Mouse (Mus musculus) forelimb bud, embryonic 11.5 days (tissue): Measurements from ENCODE around the gene Cyb5d2.
A peak's percentile ranks its signal among the peaks of the same experiment; 100 is the strongest.

Source experiments
- DNase-seq: peaks from one replicate; pipeline ENCODE4 v3.0.0-alpha.2; 2012; ENCODE audit warnings: low read depth, low spot score

The Cyb5d2 gene

DNA sequence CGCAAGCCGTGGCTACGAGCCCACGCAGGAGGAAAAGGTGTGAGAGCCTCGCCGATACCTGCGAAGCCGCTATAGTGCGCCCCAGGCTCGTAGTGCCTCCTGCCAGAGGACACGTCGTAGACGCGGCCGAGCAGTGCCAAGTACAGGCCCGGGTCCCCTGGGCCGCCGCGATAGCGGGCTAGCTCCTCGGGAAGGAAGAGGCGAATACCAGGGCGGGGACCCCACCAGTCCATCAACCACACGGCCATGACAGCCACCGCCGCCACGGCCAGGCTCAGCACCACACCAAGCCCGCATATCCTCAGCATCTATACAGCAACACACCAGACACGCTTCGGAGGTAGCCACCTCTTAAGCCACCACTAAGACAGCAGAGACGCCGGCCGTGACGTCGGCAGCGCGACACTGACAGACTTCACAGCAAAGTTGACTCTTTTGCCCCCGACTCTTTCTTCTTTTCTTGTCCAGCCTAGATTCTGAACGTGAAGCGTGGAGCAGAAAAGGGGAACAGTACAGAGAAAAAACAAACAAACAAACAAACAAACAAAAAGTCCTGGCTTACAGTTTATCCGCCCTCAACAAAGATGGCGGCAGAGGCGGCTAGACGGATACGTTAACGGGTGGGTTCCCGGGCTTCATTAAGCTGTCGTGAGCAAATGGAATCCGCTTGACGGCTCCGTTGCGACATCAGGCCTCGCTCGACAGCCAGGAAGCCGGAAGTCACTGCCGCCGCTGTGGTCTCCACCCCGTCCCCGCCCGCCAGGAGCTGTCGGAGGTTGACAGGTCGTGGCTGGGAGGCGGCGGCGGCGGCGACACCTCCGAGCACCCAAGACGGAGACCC is at the start of gene Cyb5d2, which contains the start of gene Zzef1:
Gene Cyb5d2 (minus strand): TSS at position 688 of the 841 bp plus-strand sequence.
Gene Zzef1 (plus strand): TSS at position 772 of the 841 bp plus-strand sequence.
- DNase-seq = peak; percentile 94

- DNase-seq = no peak
These were observed 49.6 kb upstream of the Cyb5d2 start for GRCm38 (mm10) chr11:72845526-72845925.

DNA sequence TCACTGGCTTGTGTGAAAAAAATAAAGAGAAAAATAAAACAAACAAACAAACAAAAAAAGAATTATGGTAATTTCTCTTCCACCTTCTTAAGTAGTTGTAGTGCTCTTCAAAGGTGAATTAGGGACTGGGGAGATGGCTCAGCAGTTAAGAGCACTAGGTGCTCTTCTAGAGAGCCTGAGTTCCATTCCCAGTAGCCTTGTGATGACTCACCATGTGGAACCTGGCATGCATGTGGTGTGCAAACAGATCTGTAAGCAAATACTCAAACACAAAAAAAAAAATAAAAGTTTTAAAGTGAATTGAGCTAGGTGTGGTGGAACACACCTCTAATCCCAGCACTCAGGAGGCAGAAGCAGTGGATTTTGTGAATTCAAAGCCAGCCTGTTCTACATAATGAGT is 47.6 kb upstream of the Cyb5d2 start:
- no peak for DNase-seq

DNA sequence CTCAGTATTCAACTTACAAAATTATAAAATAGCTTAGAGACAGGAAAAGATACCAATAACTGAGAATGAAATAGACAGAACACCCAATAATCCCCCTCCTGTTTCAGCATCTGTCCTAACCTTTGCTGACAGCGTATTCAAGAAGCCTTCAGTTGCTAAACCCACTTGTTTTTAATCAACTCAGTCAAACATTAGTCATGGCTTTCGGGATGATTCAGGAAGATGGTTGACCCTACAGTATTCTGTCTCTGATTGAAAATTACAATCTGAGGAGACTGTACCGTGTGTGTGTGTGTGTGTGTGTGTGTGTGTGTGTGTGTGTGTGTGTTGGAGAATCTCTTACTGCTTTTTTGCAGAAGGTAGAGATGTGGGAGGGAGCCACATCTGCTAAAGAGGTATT is 46.8 kb upstream of the Cyb5d2 start:
- DNase-seq = no peak

DNA sequence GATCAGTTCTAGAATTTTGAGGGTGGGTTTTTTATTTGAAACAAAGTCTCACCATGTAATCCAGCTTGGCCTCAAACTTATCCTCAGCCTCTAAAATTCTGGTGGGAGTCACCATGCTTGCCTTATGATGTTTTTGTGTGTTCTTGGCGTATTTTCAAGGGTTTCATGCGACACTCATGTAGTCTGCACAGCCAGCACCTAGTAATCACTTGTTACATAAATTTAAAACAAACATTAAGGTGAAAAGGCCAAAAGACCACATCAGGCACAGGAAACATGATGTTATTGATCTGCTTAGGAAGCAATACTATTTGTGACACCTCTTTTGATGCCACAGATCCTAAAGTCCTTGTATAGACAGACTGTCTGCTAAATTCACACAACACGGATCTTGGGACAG is 33.9 kb upstream of the Cyb5d2 start:
- DNase-seq = no peak

DNA sequence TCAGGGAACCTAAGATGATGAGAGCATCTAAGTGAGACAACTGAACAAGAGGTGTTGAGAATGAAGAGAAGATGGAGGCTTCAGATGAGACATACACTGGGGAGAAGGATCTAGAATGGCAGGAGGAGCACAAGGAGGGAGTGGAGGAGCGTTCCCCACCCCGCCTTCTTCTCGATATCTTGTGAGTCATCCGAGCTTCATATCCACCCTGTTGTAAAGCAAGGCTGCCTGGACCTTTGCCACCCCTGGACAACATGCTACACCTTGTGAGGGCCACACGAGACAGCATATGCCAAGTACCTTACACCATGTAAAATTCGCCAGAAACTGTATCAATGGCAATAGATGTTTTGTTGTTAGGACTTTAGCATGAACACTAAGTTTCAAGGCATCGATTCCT is 25.1 kb upstream of the Cyb5d2 start:
- no peak for DNase-seq

- no peak for DNase-seq
These were observed 22.1 kb upstream of the Cyb5d2 start for GRCm38 (mm10) chr11:72818067-72818466.

DNA sequence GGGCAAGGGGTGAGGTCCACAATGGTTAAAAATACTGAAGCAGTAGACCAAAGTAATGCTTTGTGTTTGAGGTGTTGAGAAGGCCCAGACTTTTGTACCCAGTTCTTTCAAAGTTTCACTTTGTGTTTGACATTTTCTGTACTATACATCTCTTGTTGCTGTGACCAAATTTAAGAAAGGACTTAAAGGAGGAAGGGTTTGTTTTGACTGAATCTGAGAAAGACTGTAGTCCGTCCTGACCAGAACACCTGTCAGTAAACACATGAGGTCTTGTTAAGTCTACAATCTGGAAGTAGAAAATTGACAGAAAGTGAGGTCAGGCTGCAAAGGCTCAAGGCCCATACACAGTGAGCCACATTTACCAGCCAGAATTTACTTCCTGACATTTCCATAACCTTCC is 20.9 kb upstream of the Cyb5d2 start:
- DNase-seq = no peak

DNA sequence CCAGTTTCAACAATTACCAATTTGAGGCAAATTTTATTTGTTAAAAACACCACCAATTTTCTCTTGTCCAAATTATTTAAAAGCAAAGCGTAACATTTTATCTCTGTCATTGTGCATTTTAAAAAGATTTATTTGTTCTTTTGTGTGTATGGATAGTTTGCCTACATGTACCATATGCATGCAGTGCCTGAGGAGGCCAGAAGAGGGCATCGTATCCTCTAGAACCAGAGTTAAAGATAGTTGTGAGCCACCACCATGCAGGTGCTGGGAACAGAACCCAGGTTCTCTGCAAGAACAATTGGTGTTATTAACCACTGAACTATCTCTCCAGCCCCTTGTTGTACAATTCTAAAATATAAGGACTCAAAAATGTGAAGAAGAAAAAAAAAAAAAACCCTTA is 18.2 kb upstream of the Cyb5d2 start:
- no peak for DNase-seq

GRCm38 (mm10) chr11:72813687-72814086 is 17.7 kb upstream of the Cyb5d2 start:
- no peak for DNase-seq

- no peak for DNase-seq
These were observed 12.1 kb upstream of the Cyb5d2 start for GRCm38 (mm10) chr11:72807992-72808391.

DNA sequence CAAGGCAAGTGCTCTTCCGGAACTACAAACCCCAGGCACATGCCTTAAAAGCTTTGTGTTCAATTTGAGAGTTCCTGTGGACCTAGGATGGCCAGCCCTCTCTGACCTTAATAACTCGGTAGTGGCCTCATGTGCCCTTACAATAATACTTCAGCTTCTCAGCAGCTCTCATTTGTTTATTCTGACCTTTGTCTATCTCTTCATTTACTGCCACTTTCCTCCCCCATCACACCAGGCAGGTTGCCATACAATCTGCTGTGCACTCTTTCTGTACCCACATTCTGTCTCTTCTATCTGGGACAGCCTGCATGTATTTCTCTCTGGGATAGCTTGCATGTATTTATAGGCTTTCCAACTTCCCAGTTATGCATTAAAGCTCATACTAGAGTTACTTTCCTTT is 10.6 kb upstream of the Cyb5d2 start:
- DNase-seq = no peak

GRCm38 (mm10) chr11:72805232-72805631 is 9.3 kb upstream of the Cyb5d2 start:
- DNase-seq = no peak

DNA sequence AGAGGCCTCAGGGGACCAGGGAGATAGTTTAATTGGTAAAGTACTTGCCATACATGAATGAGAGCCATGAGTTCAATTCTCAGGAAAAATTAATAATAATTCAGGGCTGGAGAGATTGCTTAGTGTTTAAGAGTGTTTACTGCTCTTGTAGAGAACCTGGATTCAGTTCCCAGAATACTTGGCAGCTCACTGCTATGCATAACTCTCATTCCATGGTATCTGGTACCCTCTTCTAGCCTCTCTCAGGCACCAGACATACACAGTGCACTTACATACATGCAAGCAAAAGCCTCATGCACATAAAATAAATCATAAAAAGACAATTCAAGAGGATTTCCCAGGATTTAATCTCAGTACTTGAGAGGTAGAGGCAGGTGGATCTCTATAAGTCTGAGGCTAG is 8.6 kb upstream of the Cyb5d2 start:
- DNase-seq = no peak

DNA sequence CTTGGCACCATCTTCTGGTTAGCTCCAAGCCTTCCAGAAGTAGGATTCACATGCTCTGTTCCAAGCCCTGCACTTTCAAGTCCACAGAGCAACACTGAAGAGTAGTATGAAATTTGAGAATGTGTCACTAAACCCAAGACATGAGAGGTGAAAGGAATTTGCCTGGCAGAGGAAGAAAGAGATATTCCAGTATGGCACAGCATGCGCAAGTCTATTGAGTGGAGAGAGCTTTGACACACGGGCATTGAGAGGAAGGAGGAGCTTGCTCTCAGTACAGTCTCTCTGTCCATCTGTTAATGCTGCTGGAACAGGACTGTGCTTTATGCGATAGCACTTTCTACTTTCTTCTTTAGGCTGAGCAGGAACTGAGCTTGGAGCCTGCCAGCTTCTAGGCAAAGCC is 7.1 kb upstream of the Cyb5d2 start:
- DNase-seq = no peak

DNA sequence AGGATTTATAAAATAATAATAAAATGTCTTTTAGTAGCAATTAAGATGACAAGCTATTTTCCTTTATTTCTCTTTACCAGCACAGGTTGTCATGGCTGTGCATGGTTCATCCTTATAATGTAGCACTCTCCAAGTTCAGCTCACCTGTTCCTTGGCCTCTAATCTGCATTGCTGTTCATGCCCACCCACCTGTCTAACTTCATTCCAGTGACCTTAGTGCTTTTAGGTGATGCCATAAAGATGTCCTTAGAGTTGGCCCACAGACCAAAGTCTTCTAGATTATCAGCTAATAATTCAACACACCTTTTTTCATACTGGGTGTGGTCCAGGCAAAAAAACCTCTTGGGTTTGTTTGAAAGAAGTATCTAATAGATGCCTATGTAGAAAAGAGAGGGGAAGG is 5.2 kb upstream of the Cyb5d2 start:
- DNase-seq = no peak

DNA sequence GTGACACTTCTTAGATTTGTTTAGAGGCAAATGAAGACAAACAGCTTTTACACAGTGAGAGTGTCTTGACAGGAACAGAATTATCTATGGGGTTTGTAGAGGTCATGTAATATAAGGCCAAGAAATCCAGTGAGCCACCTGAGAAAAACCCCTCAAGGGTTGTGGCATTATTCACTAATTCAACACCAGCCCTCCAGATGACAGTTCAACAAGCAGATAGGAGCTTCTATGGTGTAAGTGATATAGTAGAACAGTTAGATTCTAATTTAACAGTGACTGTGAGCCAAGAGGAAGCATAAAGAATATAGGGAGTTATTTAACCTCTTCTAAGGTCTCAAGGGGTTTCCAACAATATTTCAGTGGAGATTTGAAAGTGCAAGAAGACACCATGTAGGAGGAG is 2.2 kb upstream of the Cyb5d2 start:
- DNase-seq = no peak

DNA sequence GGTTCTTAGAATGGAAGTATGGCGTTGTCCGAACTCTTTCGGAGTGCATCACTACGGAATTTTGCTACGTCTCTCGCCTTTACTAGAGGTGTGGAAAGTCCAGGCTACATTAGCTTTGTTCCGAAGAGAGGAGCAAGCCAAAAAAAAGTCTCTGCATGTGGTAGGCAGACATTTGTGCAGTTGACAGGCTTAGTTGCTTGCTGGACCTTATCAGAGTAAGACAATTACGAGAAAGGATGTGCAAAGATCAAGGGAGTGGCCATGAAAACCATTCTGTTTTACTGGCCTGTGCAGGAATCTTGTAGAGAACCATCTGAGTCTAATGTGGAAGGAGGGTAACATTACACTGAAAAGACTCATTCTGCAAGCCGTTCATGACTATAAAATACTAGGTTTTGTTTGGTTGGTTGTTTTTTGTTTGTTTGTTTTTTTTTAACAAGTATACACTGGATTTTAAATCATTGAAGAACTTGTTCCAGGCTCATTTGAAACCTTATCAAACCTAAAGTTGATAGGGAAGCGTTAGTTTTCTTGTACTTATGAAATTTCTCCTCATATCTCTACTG is 914 bp upstream of the Cyb5d2 start:
- DNase-seq = no peak

DNA sequence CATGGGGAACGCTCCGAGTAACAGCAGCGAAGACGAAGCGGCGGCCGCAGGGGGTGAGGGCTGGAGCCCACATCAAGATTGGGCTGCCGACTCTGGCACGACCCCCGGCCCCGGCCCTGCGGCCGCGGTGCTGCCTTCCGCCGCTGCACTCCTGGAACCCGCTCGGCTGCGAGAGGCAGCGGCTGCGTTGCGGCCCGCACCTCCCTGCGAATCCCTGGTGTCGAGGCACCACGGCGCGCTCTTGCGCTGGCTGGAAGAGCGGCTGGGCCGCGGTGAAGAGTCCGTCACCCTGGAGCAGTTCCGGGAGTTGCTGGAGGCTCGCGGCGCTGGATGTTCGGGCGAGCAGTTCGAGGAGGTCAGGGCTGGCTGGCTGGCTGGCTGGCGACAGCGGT is 350 bp upstream of the Cyb5d2 start:
- no peak for DNase-seq

- DNase-seq = peak; percentile 38
These were observed 840 bp downstream of the Cyb5d2 start for GRCm38 (mm10) chr11:72795149-72795454.

GRCm38 (mm10) chr11:72792033-72792432 is 3.9 kb downstream of the Cyb5d2 start:
- no peak for DNase-seq

DNA sequence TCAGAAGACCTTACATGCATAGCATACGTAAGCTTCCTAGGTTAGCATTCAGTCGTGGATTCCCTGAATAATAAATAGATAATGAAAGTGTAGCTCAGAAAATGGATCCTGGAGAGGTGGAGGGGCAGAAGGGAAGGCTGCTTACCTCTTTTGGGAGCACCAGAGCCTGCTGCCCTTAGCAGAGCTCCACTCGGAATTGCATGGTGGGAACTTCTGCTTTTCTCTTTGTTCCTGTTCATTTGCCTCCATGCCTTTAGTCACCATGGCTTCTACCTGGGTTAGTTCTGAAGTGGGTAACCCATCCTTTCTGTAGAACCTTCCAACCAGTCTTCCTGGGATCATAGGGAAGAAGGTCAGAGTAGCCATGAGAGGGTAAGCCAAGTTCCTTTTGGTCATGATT is 13.4 kb downstream of the Cyb5d2 start:
- no peak for DNase-seq

DNA sequence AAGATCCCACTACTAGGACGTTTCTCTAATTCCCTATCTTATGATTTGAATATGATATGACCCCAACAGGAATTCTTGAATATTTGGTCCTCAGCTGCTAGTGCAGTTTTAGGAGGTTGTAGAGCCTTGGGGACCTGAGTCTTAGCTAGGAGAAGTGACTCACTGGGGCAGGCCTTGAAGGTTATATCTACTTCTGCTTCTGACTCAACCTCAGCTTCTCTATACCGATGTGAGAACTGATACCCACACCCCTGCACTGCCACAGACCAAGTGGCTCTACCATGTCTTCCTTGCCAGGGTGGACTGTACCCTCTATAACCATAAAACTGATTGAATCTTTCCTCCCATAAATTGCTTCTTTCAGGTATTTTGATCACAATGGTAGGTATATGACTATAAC is 13.8 kb downstream of the Cyb5d2 start:
- DNase-seq = no peak

GRCm38 (mm10) chr11:72778957-72779356 is 17.0 kb downstream of the Cyb5d2 start:
- no peak for DNase-seq
